Mouse (Mus musculus) urinary bladder, adult 18-20 months (tissue): ENCODE data around the gene Wdr60.
A peak's percentile ranks its signal among the peaks of the same experiment; 100 is the strongest.
"Not testable (repeated sequence)": the region's sequence is repeated elsewhere in the genome, so short reads cannot be mapped to it uniquely, and the experiment has no call there.

Source experiments
- DNase-seq, 2 experiments: peaks; one replicate each; pipeline ENCODE4 v3.0.0; 2022; ENCODE audit warnings: low spot score in 2 of 2, mixed read lengths in 2 of 2

Wdr60 gene

GRCm38 (mm10) chr12:116262555-116263341 is at the start of gene Wdr60:
Wdr60 (minus strand) TSS chr12:116263022.
- DNase-seq, result peak; percentile 84 to 90

GRCm38 (mm10) chr12:116308612-116309011 is 45.8 kb upstream of the Wdr60 start:
- DNase-seq, result no peak

DNA sequence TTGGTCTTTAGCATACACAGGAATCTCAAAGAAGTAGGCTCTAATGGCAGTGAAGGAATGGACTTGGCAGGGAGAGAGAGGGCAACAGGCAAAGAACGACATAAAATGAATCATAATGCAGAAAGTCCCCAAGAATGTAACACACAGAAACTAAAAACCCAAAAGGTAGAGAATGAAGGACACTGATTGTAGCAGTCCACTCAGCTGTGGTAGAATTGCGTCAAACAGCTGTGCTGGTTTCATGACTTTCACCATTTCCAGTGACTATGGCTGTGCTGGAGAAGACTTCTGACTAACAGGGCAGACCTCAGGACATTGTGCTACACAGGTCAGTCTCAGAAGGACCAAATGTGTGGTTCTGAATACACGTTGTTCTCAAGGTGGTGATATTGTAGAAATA is 45.0 kb upstream of the Wdr60 start:
- DNase-seq, result no peak

DNA sequence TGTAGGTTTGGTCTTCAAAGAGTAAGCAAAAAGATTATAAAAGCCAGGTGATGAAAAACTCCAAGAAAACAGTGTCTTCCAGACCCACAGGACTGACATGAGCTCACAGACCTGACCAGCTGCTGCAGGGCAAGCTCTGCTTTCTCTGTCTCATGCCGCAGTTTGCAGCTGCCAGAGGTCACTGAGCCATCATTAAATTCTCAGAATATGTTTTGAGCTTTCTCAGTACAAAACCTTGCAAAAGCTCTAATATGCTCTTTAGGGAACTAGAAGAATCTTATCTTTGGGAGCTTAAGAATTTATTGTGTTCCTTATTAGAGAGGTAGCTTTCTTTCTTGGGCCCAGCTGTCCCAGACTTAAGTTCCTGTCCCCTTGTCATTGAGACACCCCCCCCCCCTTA is 43.2 kb upstream of the Wdr60 start:
- DNase-seq, result peak in 1 of 2 experiments; percentile 6

GRCm38 (mm10) chr12:116302181-116302580 is 39.4 kb upstream of the Wdr60 start:
- no peak for DNase-seq

DNA sequence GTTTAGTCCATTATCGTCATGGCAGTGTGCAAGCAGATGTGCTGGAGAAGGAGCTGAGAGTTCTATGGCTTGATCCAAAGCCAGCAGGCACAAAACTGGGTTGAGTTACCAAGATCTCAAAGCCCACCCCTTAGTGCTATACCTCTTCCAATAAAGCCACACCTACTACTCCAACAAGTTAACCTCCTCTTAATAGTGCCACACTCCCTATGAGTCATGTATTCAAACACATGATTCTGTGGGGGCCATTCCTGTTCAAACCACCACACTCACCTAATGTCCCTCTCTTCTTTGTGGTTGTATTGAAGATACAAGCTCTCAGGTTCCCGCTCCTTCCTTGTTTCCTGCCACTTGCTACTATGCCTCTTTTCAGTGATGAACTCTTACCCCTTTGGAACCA is 37.1 kb upstream of the Wdr60 start:
- DNase-seq, result no peak

DNA sequence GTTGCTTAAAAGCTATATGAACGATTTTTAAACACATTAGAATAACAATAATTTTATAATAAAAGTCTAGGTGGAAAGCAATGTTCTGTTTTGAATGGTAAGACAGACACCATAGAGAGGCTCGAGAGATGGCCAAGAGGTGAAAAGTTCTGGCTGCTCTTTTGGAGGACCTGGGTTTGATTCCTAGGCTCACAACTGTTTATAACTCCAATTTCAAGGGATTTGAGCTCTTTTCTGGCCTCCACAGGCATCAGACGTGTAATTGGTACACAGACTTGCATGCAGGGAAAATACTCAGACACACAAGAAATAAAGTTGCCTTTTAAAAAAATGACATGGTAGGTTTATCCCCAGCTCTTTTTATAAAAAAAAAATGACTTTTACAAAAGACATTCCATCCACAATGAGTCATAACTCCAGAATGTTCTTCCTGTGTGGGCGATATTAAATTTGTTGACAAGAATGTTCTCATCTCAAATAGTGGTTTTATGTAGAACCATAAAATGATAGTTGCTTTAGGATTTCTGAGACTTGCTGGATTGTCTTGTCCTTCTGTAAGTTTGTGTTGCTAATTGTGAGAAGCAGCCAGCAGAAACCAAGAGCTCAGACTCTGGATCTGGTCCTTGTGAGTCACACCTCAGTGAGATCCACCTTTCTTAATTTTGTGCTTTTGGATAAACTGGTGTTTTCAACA is 30.9 kb upstream of the Wdr60 start:
- DNase-seq, result no peak

DNA sequence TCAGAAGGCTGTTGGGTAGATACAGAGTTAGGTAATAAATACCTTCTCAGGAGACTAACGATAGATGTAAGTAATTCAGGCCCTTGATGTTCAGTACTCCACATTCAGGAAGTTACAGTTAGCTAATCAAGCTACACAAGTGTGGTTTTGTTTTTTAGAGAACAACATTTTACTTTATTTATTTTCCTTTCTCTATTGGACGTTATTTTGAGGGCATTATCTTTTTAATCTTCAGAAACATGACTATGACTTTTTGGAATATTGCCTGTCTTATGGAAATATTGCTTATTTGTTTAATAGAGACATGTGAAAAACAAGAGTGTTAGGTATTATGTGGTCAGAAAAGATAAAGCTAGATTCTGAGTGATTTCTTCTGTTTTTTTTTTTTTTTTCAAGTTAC is 30.4 kb upstream of the Wdr60 start:
- no peak for DNase-seq

GRCm38 (mm10) chr12:116283511-116283910 is 20.7 kb upstream of the Wdr60 start:
- DNase-seq, result no peak

DNA sequence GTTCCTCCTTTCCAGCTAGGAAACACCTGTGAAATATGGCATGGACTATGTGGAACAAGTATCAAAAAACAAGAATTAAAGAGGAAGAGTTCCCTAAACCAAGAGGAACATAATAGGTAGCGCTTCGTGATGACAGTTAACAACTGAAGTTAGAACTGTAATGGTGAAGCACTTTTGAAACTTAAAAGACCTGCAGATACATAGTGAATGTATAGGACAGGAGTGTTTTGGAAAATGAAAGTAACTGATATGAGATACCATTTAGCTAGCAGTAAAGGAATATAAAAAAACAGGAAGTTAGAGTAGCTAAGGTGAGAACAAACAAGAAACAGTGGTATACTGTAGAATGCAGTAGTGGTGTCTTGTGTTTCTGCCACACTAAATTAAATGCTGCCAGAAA is 20.0 kb upstream of the Wdr60 start:
- DNase-seq, result no peak

GRCm38 (mm10) chr12:116281427-116282281 is 18.8 kb upstream of the Wdr60 start:
- peak; percentile 15 to 46 for DNase-seq

- DNase-seq, result peak; percentile 98 to 100
These were observed 18.0 kb upstream of the Wdr60 start, which contains the start of gene Esyt2 for GRCm38 (mm10) chr12:116280653-116281364. Esyt2 (plus strand) TSS chr12:116281196.

GRCm38 (mm10) chr12:116280149-116280652 is 17.4 kb upstream of the Wdr60 start:
- no peak for DNase-seq

GRCm38 (mm10) chr12:116279181-116279580 is 16.4 kb upstream of the Wdr60 start:
- DNase-seq, result no peak

- DNase-seq, result no peak
These were observed 15.7 kb upstream of the Wdr60 start for GRCm38 (mm10) chr12:116278541-116278940.

- no peak for DNase-seq
These were observed 14.1 kb upstream of the Wdr60 start for GRCm38 (mm10) chr12:116276961-116277360.

GRCm38 (mm10) chr12:116275631-116276030 is 12.8 kb upstream of the Wdr60 start:
- DNase-seq, result no peak

GRCm38 (mm10) chr12:116275086-116275485 is 12.3 kb upstream of the Wdr60 start, which contains the start of gene Gm11027:
Gm11027 (plus strand) TSS chr12:116275386.
- not testable (repeated sequence) for DNase-seq

GRCm38 (mm10) chr12:116273733-116274132 is 10.9 kb upstream of the Wdr60 start:
- no peak for DNase-seq

DNA sequence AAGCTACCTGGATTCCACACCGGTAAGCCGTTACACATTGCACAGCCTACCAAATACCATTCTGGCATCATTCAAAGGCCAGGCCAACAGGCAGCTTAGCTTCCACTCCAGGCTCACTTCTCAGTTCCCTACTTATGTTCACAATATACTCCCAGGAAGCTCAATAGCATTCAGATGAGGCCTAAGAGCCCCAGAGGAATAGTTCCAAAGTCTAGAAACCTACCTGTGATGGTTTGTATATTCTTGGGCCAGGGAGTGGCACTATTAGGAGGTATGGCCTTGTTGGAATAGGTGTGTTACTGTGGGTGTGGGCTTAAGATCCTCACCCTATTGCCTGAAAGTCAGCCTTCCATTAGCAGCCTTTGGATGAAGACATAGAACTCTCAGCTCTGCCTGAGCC is 8.2 kb upstream of the Wdr60 start:
- DNase-seq, result no peak

DNA sequence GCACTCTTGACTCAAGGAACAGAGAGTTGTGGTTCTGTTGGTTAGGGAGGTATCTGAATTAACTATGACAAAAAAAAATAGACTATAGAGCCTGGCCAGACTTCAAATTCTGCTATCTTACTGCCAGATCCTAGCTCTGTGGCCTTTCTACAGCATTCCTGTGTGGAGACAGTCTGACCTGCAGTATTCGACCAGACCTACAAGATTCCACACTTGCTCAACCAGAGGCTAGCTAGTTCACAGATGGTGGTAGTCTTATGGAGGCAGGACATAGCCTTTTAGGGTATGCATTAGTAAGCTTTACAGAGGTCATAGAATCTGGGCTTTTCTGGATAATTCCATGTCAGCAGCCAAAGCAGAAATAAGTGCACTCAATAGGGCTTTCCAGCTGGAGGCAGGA is 7.7 kb upstream of the Wdr60 start:
- DNase-seq, result no peak
